Mouse (Mus musculus) erythroblast, embryonic 14.5 days (primary cell): ENCODE data around the gene Fastk.
"Not testable (repeated sequence)": the region's sequence is repeated elsewhere in the genome, so short reads cannot be mapped to it uniquely, and the experiment has no call there.

ENCODE experiments used
- GATA1 ChIP-seq: IDR thresholded peaks from 2 replicates; pipeline ENCODE4 v1.6.1; 2012; ENCODE audit warnings: low read length, inconsistent platforms, mixed read lengths
- TAL1 ChIP-seq: IDR thresholded peaks from 3 replicates; pipeline ENCODE4 v1.6.1; 2012; ENCODE audit warnings: low read length, inconsistent platforms, mixed read lengths

DNA sequence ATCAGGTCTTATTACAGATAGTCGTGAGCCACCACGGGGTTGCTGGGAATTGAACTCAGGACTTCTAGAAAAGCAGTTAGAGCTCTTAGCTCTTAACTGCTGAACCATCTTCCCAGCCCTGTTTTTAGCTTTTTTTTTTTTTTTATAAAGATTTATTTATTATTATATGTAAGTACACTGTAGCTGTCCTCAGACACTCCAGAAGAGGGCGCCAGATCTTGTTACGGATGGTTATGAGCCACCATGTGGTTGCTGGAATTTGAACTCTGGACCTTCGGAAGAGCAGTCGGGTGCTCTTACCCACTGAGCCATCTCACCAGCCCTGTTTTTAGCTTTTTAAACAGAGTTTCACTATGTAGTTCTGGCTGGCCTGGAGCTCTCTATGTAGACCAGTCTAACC is 48.8 kb downstream of the Fastk start:
- not testable (repeated sequence) for TF ChIP-seq TAL1, GATA1
